Mouse (Mus musculus) bone marrow macrophage, adult 2 months (primary cell): ENCODE measurements at regions not wholly inside any gene's neighbourhood (a gene's known extent, or its start where the extent isn't known, plus 50 kb on each side); places are given as distances from the start of the nearest gene placed in this dataset.

Experiments
- CTCF ChIP-seq: IDR thresholded peaks from 2 replicates; pipeline ENCODE4 v1.5.1; 2012; ENCODE audit warnings: low read depth, mild to moderate bottlenecking, low read length, moderate library complexity
- POLR2A ChIP-seq: IDR thresholded peaks from 2 replicates; pipeline ENCODE4 v1.6.1; 2012; ENCODE audit warnings: mild to moderate bottlenecking, low read depth, low read length, borderline replicate concordance

- TF ChIP-seq CTCF = no peak
- TF ChIP-seq POLR2A = no peak
Observed at GRCm38 (mm10) chr13:6199107-6199506, 337.8 kb downstream of the Klf6 start.
